Mouse (Mus musculus): Measurements from ENCODE around the gene Tomm20. TPM values are rescaled to one million over a fixed set of nuclear protein-coding genes. Genes with fewer than 3 reads are reported as not detected.

Tomm20 gene
- 10 to 100 TPM; 83.6 to 93.7 TPM for total RNA-seq (2023)

GRCm38 (mm10) chr8:126945730-126946163 lies at the start of gene Tomm20:
TSS of gene Tomm20 (minus strand) at chr8:126945844.

GRCm38 (mm10) chr8:126970579-126971313 lies 25.1 kb upstream of the Tomm20 start, which contains the start of gene Rbm34:
TSS of gene Rbm34 (minus strand) at chr8:126971071.

Other genes with a start within 250 kb of the Tomm20 start
- gene Rbm34, start 25.2 kb upstream of the Tomm20 start, total RNA-seq (2023), result 10 to 100 TPM; 20.6 to 20.7 TPM
- not detected for gene Pard3, start 118.0 kb upstream of the Tomm20 start, total RNA-seq (2023)